Mouse (Mus musculus) thymus, adult 2 months (tissue): ENCODE results near the gene Was.

Experiments used
- CTCF ChIP-seq: fragments of 200-500 bp; IDR thresholded peaks from 2 replicates; pipeline ENCODE4 v1.5.1; 2012; ENCODE audit warnings: mild to moderate bottlenecking, control low read depth, low read length, moderate library complexity, borderline replicate concordance; ENCODE audit not compliant: control insufficient read depth, poor library complexity, insufficient read depth; ENCODE audit errors: extremely low read depth
- POLR2A ChIP-seq: fragments of 200-500 bp; IDR thresholded peaks from 2 replicates; pipeline ENCODE4 v1.6.1; 2012; ENCODE audit warnings: mild to moderate bottlenecking, low read length, control low read depth, moderate library complexity; ENCODE audit not compliant: control insufficient read depth, poor library complexity, insufficient read depth; ENCODE audit errors: extremely low read depth

GRCm38 (mm10) chrX:8139480-8139879 lies 49.2 kb upstream of the Was start:
- TF ChIP-seq CTCF (no peak), POLR2A (no peak)
